Mouse (Mus musculus): ENCODE data around the gene Ncan.

DNA sequence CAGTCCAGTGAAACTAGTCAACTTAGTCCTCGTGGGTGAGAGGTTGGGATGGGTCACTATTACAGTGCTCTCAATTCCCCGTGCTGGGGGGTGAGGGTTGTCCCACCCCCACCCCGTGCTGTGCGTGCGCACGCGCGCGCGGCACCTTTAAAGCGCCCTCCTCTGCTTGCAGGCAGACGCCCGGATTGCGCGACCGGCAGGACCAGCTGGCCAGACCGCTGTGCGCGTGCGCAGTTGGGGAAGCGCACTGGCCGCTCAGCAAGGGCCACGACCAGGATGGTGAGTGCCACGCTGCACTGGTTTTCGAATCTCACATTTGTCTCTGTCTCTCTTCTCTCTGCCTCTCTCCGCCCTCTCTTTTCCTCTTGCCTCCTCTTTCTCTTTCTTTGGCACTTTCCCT is 37.4 kb downstream of the Ncan start, which contains the start of gene Hapln4:
- TF ChIP-seq CTCF (IDR thresholded peaks at IDR 0.05; ENCODE audit: borderline replicate concordance, insufficient read depth, low read length) = no peak
- TF ChIP-seq POLR2A (IDR thresholded peaks at IDR 0.05; ENCODE audit: low read depth, low read length) = peak; percentile 26; the same call in 1 of the 2 replicates

All from embryonic fibroblast, embryonic 13.5 days (primary cell).